Mouse (Mus musculus) heart, postnatal 0 days (tissue): ENCODE measurements at regions not wholly inside any gene's neighbourhood (a gene's known extent, or its start where the extent isn't known, plus 50 kb on each side); places are given as distances from the start of the nearest gene placed in this dataset.

Experiments
- ATAC-seq: fragments of 200-750 bp; cut with Nextera tagmentation; 2 replicates; pipeline ENCODE4 v1.8.0; 2017; ENCODE audit warnings: low read depth, moderate number of reproducible peaks, moderate library complexity; ENCODE audit not compliant: insufficient read depth
- DNase-seq: peaks from one replicate; pipeline ENCODE4 v3.0.0-alpha.2; 2016; ENCODE audit warnings: low spot score
- H3K27ac ChIP-seq: fragments of 300-500 bp; sonication (generic); 2 replicates; pipeline ENCODE4 v1.5.1; 2014; ENCODE audit warnings: low read depth, mild to moderate bottlenecking
- H3K27me3 ChIP-seq: fragments of 300-500 bp; sonication (generic); 2 replicates; pipeline ENCODE4 v1.6.1; 2014; ENCODE audit warnings: low read length, mixed read lengths; ENCODE audit not compliant: control insufficient read depth, insufficient read depth
- H3K36me3 ChIP-seq: fragments of 300-500 bp; sonication (generic); replicated peaks from 2 replicates; pipeline ENCODE4 v1.6.1; 2014; ENCODE audit warnings: low read length, mixed read lengths; ENCODE audit not compliant: control insufficient read depth, insufficient read depth
- H3K4me1 ChIP-seq: fragments of 300-500 bp; sonication (generic); 2 replicates; pipeline ENCODE4 v1.6.1; 2014; ENCODE audit warnings: antibody characterized with exemption; ENCODE audit not compliant: control insufficient read depth, insufficient read depth
- H3K4me2 ChIP-seq: fragments of 300-500 bp; sonication (generic); 2 replicates; pipeline ENCODE4 v1.6.1; 2014; ENCODE audit warnings: low read depth, mild to moderate bottlenecking, low read length, moderate library complexity
- H3K4me3 ChIP-seq: fragments of 300-500 bp; sonication (generic); 2 replicates; pipeline ENCODE4 v1.5.1; 2014; ENCODE audit warnings: low read depth, low read length
- H3K9ac ChIP-seq: fragments of 300-500 bp; sonication (generic); replicated peaks from 2 replicates; pipeline ENCODE4 v1.6.1; 2014; ENCODE audit warnings: low read depth, low read length, mixed read lengths
- H3K9me3 ChIP-seq: fragments of 300-500 bp; sonication (generic); replicated peaks from 2 replicates; pipeline ENCODE4 v1.6.1; 2016; ENCODE audit warnings: low read length; ENCODE audit not compliant: control insufficient read depth
- CTCF ChIP-seq: IDR thresholded peaks from 2 replicates; pipeline ENCODE4 v1.5.1; 2016; ENCODE audit warnings: antibody characterized with exemption, control low read depth, low read depth
- EP300 ChIP-seq: IDR thresholded peaks from 2 replicates; pipeline ENCODE4 v1.6.1; 2016; ENCODE audit warnings: antibody characterized with exemption, low read depth
- WGBS: fragments of 180-500 bp; shearing (Covaris S2); extraction: QIAGEN DNeasy Blood & Tissue Kit; methylation state at CpG from one replicate; pipeline ENCODE4 v1.1.7; 2014; 5-methylcytosine and 5-hydroxymethylcytosine counted together

GRCm38 (mm10) chr8:41969408-41969807 lies 552.5 kb upstream of the Frg1 start:
- Histone ChIP-seq H3K36me3 (no peaks in the 10 kb centered on the region), H3K4me1 (no peaks in the 10 kb centered on the region), H3K4me2 (no peak overlapping the region), H3K27ac (no peak overlapping the region), H3K27me3 (no peaks in the 10 kb centered on the region), H3K4me3 (no peak overlapping the region), H3K9me3 (no peaks in the 10 kb centered on the region), H3K9ac (no peak overlapping the region)
- TF ChIP-seq CTCF (no peak), EP300 (no peak)
- ATAC-seq (no peak), DNase-seq (no peak)
- 78% methylated on average over 3 of the region's 3 CpGs for WGBS

- no peak overlapping the region for H3K4me3 ChIP-seq
- no peak for ATAC-seq
- H3K9ac ChIP-seq = no peak overlapping the region
- H3K27ac ChIP-seq = no peak overlapping the region
- no peaks in the 10 kb centered on the region for H3K36me3 ChIP-seq
- H3K27me3 ChIP-seq = no peaks in the 10 kb centered on the region
- no peak for DNase-seq
- no peak for TF ChIP-seq EP300
- H3K4me2 ChIP-seq = no peak overlapping the region
- no peaks in the 10 kb centered on the region for H3K4me1 ChIP-seq
- H3K9me3 ChIP-seq = no peaks in the 10 kb centered on the region; the same call in 1 of the 2 replicates
Measured at GRCm38 (mm10) chr8:41964088-41964487, 547.2 kb upstream of the Frg1 start.

- WGBS = 86% methylated on average over 1 of the region's 1 CpGs
Measured at GRCm38 (mm10) chr8:41956878-41957277, 540.0 kb upstream of the Frg1 start.

GRCm38 (mm10) chr8:41950736-41951135 lies 533.9 kb upstream of the Frg1 start:
- no peaks in the 10 kb centered on the region for H3K27me3 ChIP-seq
- no peak overlapping the region for H3K27ac ChIP-seq
- 64% methylated on average over 1 of the region's 1 CpGs for WGBS
- TF ChIP-seq CTCF = no peak
- TF ChIP-seq EP300 = no peak
- no peaks in the 10 kb centered on the region for H3K36me3 ChIP-seq
- no peaks in the 10 kb centered on the region for H3K4me1 ChIP-seq
- H3K9me3 ChIP-seq = no peaks in the 10 kb centered on the region
- DNase-seq (no peak), ATAC-seq (no peak)
- no peak overlapping the region for H3K9ac ChIP-seq
- no peak overlapping the region for H3K4me3 ChIP-seq
- H3K4me2 ChIP-seq = no peak overlapping the region

More at GRCm38 (mm10) chr8:41956878-41957277, 540.0 kb upstream of the Frg1 start:
- Histone ChIP-seq H3K9ac (no peak overlapping the region), H3K9me3 (no peaks in the 10 kb centered on the region), H3K4me3 (no peak overlapping the region), H3K36me3 (no peaks in the 10 kb centered on the region), H3K4me2 (no peak overlapping the region), H3K27ac (no peak overlapping the region), H3K4me1 (no peaks in the 10 kb centered on the region), H3K27me3 (no peaks in the 10 kb centered on the region)
- TF ChIP-seq CTCF = no peak
- TF ChIP-seq EP300 = no peak
- no peak for ATAC-seq
- no peak for DNase-seq

GRCm38 (mm10) chr8:41939298-41939697 lies 522.4 kb upstream of the Frg1 start:
- Histone ChIP-seq H3K36me3 (no peaks in the 10 kb centered on the region), H3K9ac (no peak overlapping the region), H3K9me3 (no peaks in the 10 kb centered on the region), H3K27ac (no peak overlapping the region), H3K4me1 (no peaks in the 10 kb centered on the region), H3K4me3 (no peak overlapping the region), H3K4me2 (no peak overlapping the region), H3K27me3 (no peaks in the 10 kb centered on the region)
- DNase-seq = no peak
- TF ChIP-seq EP300 (no peak), CTCF (no peak)
- ATAC-seq = no peak
- WGBS = 67% methylated on average over 4 of the region's 4 CpGs

GRCm38 (mm10) chr8:41921106-41921505 lies 504.2 kb upstream of the Frg1 start:
- no peaks in the 10 kb centered on the region for H3K4me1 ChIP-seq
- no peak overlapping the region for H3K27ac ChIP-seq
- DNase-seq (no peak), ATAC-seq (no peak)
- no peak overlapping the region for H3K4me3 ChIP-seq
- H3K27me3 ChIP-seq = no peaks in the 10 kb centered on the region
- H3K36me3 ChIP-seq = no peaks in the 10 kb centered on the region
- TF ChIP-seq CTCF = no peak
- no peak for TF ChIP-seq EP300
- no peak overlapping the region for H3K9ac ChIP-seq
- no peak overlapping the region for H3K4me2 ChIP-seq
- WGBS = 71% methylated on average over 7 of the region's 7 CpGs
- H3K9me3 ChIP-seq = no peaks in the 10 kb centered on the region
